Mouse (Mus musculus) heart, embryonic 16.5 days (tissue): Measurements from ENCODE around the gene Camkmt. TPM values are rescaled to one million over a fixed set of nuclear protein-coding genes. Genes with fewer than 3 reads are reported as not detected.

Experiments used
- ATAC-seq: fragments of 200-750 bp; cut with Nextera tagmentation; replicated peaks from 2 replicates; pipeline ENCODE4 v1.8.0; 2017; ENCODE audit warnings: moderate number of reproducible peaks; ENCODE audit not compliant: insufficient read depth, low FRiP score; ENCODE audit errors: extremely low read depth
- H3K27ac ChIP-seq: fragments of 300-500 bp; sonication (generic); 2 replicates; pipeline ENCODE4 v1.5.1; 2014; ENCODE audit warnings: mild to moderate bottlenecking, low read length, control low read depth, moderate library complexity
- H3K27me3 ChIP-seq: fragments of 300-500 bp; sonication (generic); 2 replicates; pipeline ENCODE4 v1.6.1; 2014; ENCODE audit warnings: low read length, mixed read lengths; ENCODE audit not compliant: control insufficient read depth, insufficient read depth
- H3K36me3 ChIP-seq: fragments of 300-500 bp; sonication (generic); 2 replicates; pipeline ENCODE4 v1.6.1; 2014; ENCODE audit not compliant: control insufficient read depth, insufficient read depth
- H3K4me1 ChIP-seq: fragments of 300-500 bp; sonication (generic); 2 replicates; pipeline ENCODE4 v1.6.1; 2014; ENCODE audit warnings: low read length, mixed read lengths; ENCODE audit not compliant: control insufficient read depth, insufficient read depth
- H3K4me2 ChIP-seq: fragments of 300-500 bp; sonication (generic); 2 replicates; pipeline ENCODE4 v1.6.1; 2014; ENCODE audit warnings: low read depth, mild to moderate bottlenecking, control low read depth, low read length
- H3K4me3 ChIP-seq: fragments of 300-500 bp; sonication (generic); 2 replicates; pipeline ENCODE4 v1.5.1; 2014; ENCODE audit warnings: mild to moderate bottlenecking, control low read depth, low read length
- H3K9ac ChIP-seq: fragments of 300-500 bp; sonication (generic); 2 replicates; pipeline ENCODE4 v1.6.1; 2014; ENCODE audit warnings: low read length, control low read depth
- H3K9me3 ChIP-seq: fragments of 300-500 bp; sonication (generic); replicated peaks from 2 replicates; pipeline ENCODE4 v1.6.1; 2016; ENCODE audit warnings: low read length; ENCODE audit not compliant: control insufficient read depth
- WGBS: fragments of 180-500 bp; shearing (Covaris S2); extraction: QIAGEN DNeasy Blood & Tissue Kit; methylation state at CpG from one replicate; pipeline ENCODE4 v1.1.7; 2014; 5-methylcytosine and 5-hydroxymethylcytosine counted together
- polyA plus RNA-seq: library from polyadenylated mRNA; unstranded; fragments of >200 nt; fragmentation: Nextera tagmentation; extraction: Ambion mirVana; gene quantifications from 2 replicates; pipeline ENCODE4 v1.2.1, GENCODE M21; 2015

The Camkmt gene
- polyA plus RNA-seq, 1 experiment from 2014 or later, result 6.7 TPM

GRCm38 (mm10) chr17:85428831-85429230 is 338.5 kb downstream of the Camkmt start:
- H3K9me3 ChIP-seq, result no peaks in the 10 kb centered on the region
- WGBS, result 86% methylated on average over 7 of the region's 7 CpGs
- H3K36me3 ChIP-seq, result no peaks in the 10 kb centered on the region
- no peak overlapping the region for H3K4me2 ChIP-seq
- no peaks in the 10 kb centered on the region for H3K27me3 ChIP-seq
- H3K4me1 ChIP-seq, result peaks cover 3% of the 10 kb centered on the region; the same call in 1 of the 2 replicates
- no peak overlapping the region for H3K27ac ChIP-seq
- no peak overlapping the region for H3K4me3 ChIP-seq
- ATAC-seq, result no peak
- H3K9ac ChIP-seq, result no peak overlapping the region

DNA sequence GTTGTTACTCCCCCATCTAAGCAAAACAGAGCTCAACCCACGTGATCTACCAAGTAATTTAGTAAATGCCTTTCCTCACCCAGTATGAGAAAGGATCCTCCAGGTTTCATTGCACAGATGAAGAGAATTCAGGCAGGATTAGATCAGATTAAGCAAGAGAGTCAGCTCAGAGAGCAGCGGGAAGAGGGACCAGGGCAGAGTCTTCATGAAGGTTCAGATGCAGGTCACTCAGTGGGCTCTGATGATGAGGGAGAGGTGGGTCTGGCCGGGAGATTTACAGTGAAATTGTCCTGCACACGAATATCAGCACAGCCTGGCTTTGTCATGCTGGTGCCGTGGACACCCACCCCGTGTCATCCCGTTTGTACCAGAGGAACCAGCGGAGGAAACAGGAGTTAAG is 342.6 kb downstream of the Camkmt start:
- ATAC-seq, result no peak

DNA sequence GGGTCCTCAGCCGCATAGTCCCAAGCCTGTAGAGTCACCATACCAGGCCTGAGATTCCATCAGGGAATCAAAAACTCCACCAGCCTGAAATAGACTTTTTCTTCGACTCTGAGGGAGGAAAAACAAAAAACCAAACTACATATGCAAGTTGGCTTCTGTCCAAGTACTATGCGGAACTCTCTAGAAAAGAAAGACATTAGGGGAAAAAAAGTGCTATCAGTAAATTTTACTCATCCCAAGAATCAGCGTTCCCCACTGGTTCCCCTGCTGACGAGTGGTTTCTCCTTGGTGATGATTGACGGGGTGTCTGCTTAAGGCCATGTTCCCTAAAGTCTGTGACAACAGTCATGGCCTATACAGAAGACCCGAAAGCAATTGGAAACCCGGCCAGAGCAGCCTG is 352.7 kb downstream of the Camkmt start:
- Histone ChIP-seq H3K4me2 (no peak overlapping the region), H3K9ac (no peak overlapping the region), H3K4me3 (no peak overlapping the region), H3K27me3 (no peaks in the 10 kb centered on the region), H3K4me1 (no peaks in the 10 kb centered on the region), H3K27ac (no peak overlapping the region), H3K9me3 (no peaks in the 10 kb centered on the region), H3K36me3 (no peaks in the 10 kb centered on the region)
- no peak for ATAC-seq
- WGBS, result 64% methylated on average over 8 of the region's 8 CpGs

More for the DNA sequence above, 342.6 kb downstream of the Camkmt start:
- Histone ChIP-seq H3K27ac (no peak overlapping the region), H3K4me2 (peak overlapping the region; percentile 47; the same call in 1 of the 2 replicates), H3K36me3 (no peaks in the 10 kb centered on the region), H3K9ac (no peak overlapping the region), H3K4me3 (no peak overlapping the region), H3K9me3 (no peaks in the 10 kb centered on the region), H3K4me1 (peaks cover 3% of the 10 kb centered on the region; the same call in 1 of the 2 replicates), H3K27me3 (no peaks in the 10 kb centered on the region)
- WGBS, result 26% methylated on average over 8 of the region's 8 CpGs

- no peaks in the 10 kb centered on the region for H3K36me3 ChIP-seq
- ATAC-seq, result no peak
- no peak overlapping the region for H3K9ac ChIP-seq
- H3K4me1 ChIP-seq, result peaks cover 2% of the 10 kb centered on the region; the same call in 1 of the 2 replicates
- H3K27ac ChIP-seq, result no peak overlapping the region
- H3K4me2 ChIP-seq, result peak overlapping the region; percentile 31
- H3K27me3 ChIP-seq, result peaks cover 47% of the 10 kb centered on the region
- peak overlapping the region; percentile 25 for H3K4me3 ChIP-seq
- no peaks in the 10 kb centered on the region for H3K9me3 ChIP-seq
- WGBS, result 3% methylated on average over 23 of the region's 23 CpGs
Observed at GRCm38 (mm10) chr17:85454419-85454983, 364.1 kb downstream of the Camkmt start.

GRCm38 (mm10) chr17:85455063-85455462 is 364.7 kb downstream of the Camkmt start:
- 3% methylated on average over 16 of the region's 16 CpGs for WGBS
- Histone ChIP-seq H3K4me2 (peak overlapping the region; percentile 31), H3K27ac (no peak overlapping the region), H3K4me3 (peak overlapping the region; percentile 25), H3K36me3 (no peaks in the 10 kb centered on the region), H3K27me3 (peaks cover 53% of the 10 kb centered on the region), H3K9me3 (no peaks in the 10 kb centered on the region), H3K9ac (no peak overlapping the region), H3K4me1 (peaks cover 2% of the 10 kb centered on the region; the same call in 1 of the 2 replicates)
- no peak for ATAC-seq

DNA sequence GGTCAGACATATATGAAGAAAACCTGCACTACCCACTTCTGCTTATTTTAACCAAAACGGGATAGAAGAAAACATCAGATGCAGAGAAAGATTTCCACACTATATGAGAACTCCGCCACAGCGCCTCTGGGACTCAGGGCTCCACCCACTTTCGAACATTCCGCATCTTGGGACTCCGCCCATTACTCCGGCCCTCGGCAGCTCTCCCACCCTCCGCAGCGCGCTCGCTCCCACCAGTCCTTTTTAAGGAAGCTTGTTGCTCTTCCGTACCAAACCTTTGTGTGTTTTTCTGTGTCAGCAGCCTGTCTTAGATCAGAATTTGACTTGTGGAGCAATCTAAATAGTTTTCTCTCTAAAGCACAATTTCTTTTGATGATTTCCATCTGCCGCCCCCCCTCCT is 367.7 kb downstream of the Camkmt start:
- Histone ChIP-seq H3K36me3 (no peaks in the 10 kb centered on the region), H3K9me3 (no peaks in the 10 kb centered on the region), H3K27me3 (peaks cover 79% of the 10 kb centered on the region), H3K9ac (no peak overlapping the region), H3K27ac (no peak overlapping the region), H3K4me2 (peak overlapping the region; percentile 10; the same call in 1 of the 2 replicates), H3K4me3 (no peak overlapping the region), H3K4me1 (peaks cover 2% of the 10 kb centered on the region; the same call in 1 of the 2 replicates)
- 7% methylated on average over 14 of the region's 14 CpGs for WGBS
- ATAC-seq, result no peak

DNA sequence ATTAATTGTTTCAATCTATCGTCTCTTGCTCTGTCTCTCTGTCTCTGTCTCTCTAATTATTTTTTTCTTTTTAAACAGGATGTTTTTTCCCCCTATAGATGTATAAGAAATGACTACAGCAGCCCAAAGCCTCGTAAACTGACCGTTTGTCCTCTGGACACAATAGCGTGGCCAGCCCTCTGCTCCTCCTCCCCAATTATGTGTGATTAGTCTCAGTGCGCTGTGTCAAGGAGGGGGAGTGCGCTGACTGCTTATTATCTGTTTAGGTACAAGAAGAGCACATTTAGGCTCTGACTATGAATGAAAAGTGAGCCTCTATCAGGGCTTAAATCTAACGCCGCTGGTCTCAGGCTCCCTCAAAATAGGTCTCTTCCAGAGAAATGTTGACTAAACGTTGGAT is 368.2 kb downstream of the Camkmt start:
- WGBS, result 17% methylated on average over 9 of the region's 9 CpGs
- H3K9ac ChIP-seq, result no peak overlapping the region
- H3K9me3 ChIP-seq, result no peaks in the 10 kb centered on the region
- H3K27ac ChIP-seq, result no peak overlapping the region
- no peak for ATAC-seq
- H3K4me2 ChIP-seq, result no peak overlapping the region
- peaks cover 80% of the 10 kb centered on the region for H3K27me3 ChIP-seq
- no peak overlapping the region for H3K4me3 ChIP-seq
- no peaks in the 10 kb centered on the region for H3K36me3 ChIP-seq
- peaks cover 2% of the 10 kb centered on the region; the same call in 1 of the 2 replicates for H3K4me1 ChIP-seq

DNA sequence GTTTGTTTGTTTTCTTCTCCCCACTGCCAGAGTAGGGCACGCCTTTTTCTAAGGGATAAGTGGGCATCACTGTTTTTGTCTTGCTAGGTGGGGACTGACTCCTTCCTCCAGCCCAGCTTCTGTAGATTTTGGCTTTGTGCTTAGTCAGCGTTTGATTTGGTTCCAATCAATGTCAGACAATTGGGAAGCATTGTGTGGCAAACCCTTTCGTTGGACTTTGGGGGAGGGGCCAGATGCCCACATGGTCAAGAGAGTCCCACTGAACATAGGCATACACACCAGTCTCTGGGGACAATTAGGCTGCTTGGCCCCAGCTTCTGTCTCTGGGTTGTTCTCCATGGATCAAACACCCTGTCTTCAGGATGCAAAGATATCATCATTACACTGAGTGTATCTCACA is 371.2 kb downstream of the Camkmt start:
- Histone ChIP-seq H3K4me1 (peaks cover 5% of the 10 kb centered on the region; the same call in 1 of the 2 replicates), H3K4me3 (no peak overlapping the region), H3K27ac (no peak overlapping the region), H3K4me2 (no peak overlapping the region), H3K27me3 (peaks cover 87% of the 10 kb centered on the region), H3K9ac (no peak overlapping the region), H3K36me3 (no peaks in the 10 kb centered on the region), H3K9me3 (no peaks in the 10 kb centered on the region)
- ATAC-seq, result no peak
- WGBS, result 51% methylated on average over 3 of the region's 3 CpGs

DNA sequence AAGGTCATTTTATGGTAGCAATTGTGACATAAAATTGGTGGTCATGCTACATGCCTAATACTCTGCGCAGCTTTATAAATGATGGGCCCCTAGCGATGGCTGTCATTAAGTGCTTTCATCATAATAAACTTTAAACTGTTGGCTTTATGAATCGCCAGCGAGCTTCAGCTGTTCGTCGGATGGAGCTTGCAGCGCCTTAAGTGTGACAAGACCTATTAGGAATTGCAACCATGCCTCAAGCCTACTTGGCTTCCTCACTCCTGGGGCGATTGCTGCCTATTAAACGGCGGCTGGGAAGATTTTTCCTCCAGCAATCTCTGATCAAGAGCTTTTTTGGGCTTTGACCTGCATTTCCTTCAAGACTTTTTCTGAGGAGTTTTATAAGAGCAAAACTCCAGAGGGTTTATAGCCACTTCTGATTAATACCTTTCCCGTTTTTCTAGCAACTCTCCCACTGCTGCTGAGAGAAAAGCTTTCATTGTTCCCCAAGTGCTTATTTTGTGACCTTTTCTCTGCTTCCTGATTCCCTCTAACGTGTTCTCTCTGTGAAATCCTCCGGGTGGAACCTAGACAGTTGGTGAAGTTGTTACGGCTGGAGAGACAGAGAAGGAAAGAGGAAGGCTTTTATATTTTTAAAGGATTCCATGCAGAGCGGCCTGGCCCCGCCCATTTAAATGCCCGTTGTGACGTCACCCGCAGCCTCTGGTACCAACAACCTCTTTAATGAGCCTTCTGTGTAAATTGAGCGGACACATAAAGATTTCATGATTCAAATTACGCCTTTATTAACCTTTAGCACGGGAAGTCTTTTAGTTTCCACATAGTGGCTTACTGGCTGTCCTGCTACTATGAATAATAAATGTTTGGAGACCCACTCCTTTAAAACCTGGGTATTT is 373.4 kb downstream of the Camkmt start:
- WGBS, result 15% methylated on average over 22 of the region's 22 CpGs
- Histone ChIP-seq H3K36me3 (no peaks in the 10 kb centered on the region), H3K4me2 (peak overlapping the region; percentile 33; the same call in 1 of the 2 replicates), H3K4me1 (peaks cover 3% of the 10 kb centered on the region; the same call in 1 of the 2 replicates), H3K27me3 (peaks cover 88% of the 10 kb centered on the region), H3K27ac (no peak overlapping the region), H3K9me3 (no peaks in the 10 kb centered on the region), H3K9ac (no peak overlapping the region), H3K4me3 (0 out of 2 replicates have a peak overlapping the region, but pooled peaks have one; percentile 8)
- ATAC-seq, result no peak
